Mouse (Mus musculus) erythroblast, embryonic 14.5 days (primary cell): ENCODE data around the gene Rsrc2.

ENCODE experiments used
- GATA1 ChIP-seq: IDR thresholded peaks from 2 replicates; pipeline ENCODE4 v1.6.1; 2012; ENCODE audit warnings: low read length, inconsistent platforms, mixed read lengths
- TAL1 ChIP-seq: IDR thresholded peaks from 3 replicates; pipeline ENCODE4 v1.6.1; 2012; ENCODE audit warnings: low read length, inconsistent platforms, mixed read lengths

DNA sequence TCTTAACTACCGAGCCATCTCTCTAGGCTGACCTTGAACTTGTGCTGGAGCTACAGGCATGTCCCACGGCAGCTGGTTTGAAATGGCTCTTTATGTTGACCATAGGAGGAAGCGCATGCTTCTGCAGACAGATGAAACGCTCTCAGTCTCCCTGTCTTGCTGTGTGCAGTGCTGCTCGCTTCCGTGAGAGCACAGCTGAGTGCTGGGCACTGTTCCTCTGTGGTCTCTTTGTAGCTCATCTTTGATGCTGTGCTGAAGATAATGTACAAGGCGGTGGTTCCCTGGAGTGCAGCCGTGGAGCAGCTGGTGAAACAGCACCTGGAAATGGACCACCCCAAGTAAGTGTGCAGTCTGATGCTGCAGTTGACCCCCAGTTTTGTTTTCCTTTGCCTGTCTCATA lies 31.5 kb upstream of the Rsrc2 start:
- TF ChIP-seq TAL1 (no peak), GATA1 (no peak)
